Mouse (Mus musculus) adrenal gland, adult (tissue): ENCODE results near the gene Zscan21.
A peak's percentile ranks its signal among the peaks of the same experiment; 100 is the strongest.

Experiments
- DNase-seq, 2 experiments: peaks; one replicate each; pipeline ENCODE4 v3.0.0; 2022 to 2023; ENCODE audit warnings: low spot score in 1 of 2; ENCODE audit not compliant: inconsistent age in 2 of 2

Gene Zscan21

GRCm38 (mm10) chr5:138117199-138118015, 704 bp downstream of the Zscan21 start:
- peak in 1 of 2 experiments; percentile 52 for DNase-seq

- no peak for DNase-seq
These were observed 1.3 kb downstream of the Zscan21 start for GRCm38 (mm10) chr5:138118041-138118440.

DNA sequence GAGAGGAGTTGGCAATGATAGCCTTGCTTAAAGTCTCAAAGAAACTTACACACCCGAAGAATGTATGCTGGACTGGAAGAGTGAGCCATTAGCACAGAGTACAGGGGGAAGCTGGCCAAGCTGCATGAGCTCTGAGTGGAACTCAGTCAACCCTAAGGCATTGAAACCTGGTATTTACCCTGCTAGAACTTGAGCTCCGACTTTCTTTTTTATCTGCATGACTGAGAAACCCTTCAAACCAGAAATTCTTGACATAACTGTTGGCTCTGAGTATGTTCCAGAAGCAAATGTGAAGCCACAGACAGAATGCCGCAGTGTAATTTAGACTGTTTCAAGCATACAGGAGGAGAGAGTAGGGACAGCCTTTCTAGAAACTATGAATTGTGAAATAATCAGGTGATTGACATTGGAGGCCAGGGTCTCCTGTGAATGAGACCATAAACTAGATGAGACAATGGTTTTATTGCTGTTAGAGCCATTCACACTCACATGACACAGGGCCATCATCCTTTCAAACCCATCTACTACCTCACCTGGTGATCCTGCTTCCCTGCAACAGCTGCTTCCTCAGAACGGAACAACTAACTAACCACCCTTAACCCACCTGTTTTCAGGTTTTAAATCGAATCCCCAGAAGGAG, 15.8 kb downstream of the Zscan21 start:
- no peak for DNase-seq

DNA sequence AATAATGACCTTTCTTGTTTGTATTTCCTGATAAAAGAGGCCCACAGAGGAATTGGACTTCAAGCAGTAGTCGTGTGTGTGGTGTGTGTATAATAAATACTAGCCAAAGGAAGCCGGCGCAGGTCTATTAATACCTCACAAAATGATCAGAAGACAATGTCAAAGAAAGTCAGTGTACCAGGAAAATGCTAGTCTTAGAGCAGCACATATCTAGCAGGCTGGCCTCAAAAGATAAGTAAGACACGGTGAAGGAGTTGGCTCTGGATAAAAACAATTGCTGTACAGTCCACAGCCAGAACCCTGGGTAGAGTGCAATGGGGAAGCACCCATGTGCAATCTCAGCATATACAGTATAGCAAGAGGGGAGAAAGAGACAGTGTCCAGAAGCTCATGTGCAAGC, 20.6 kb downstream of the Zscan21 start:
- no peak for DNase-seq

- DNase-seq = peak in 1 of 2 experiments; percentile 73
These were observed 21.3 kb downstream of the Zscan21 start for GRCm38 (mm10) chr5:138137935-138138549.

- DNase-seq = no peak
These were observed 21.9 kb downstream of the Zscan21 start for GRCm38 (mm10) chr5:138138585-138138984.

- DNase-seq = no peak
These were observed 37.7 kb downstream of the Zscan21 start for GRCm38 (mm10) chr5:138154390-138154789.

DNA sequence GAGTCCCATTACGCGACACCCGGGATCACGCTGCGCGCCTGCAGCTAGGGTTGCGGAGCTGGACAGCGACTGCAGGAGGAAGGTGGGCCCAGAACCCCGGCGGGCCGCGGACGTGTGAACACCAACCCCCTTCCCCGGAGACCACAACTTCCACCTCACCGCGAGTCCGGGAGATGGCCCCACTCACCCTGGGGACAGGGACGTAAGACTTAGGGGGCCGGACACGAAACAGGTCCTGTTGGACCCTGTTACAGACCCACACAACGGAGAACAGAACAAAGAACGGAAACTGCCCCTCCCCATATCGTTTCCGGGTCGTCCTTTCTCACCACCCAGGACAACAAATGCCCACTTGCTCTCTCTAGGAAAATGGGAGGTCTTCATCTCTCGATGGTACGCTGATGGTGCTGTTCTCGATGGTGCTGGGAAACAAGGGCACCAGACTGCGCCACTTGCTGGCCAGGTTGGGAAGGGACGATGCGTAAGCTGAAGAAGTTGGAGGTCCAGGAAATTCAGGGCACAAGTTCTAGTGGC, 38.8 kb downstream of the Zscan21 start, which contains the start of gene Zfp113:
Gene Zfp113, minus strand, starts transcription at position 302 of the 534 bp plus-strand sequence.
- peak; percentile 91 to 97 for DNase-seq

GRCm38 (mm10) chr5:138160224-138160762, 43.6 kb downstream of the Zscan21 start:
- DNase-seq = no peak

- peak; percentile 95 to 98 for DNase-seq
These were observed 44.4 kb downstream of the Zscan21 start, which contains the start of gene Cops6 for GRCm38 (mm10) chr5:138160842-138161665. Cops6 (plus strand) TSS chr5:138161071.

GRCm38 (mm10) chr5:138163046-138163445, 46.3 kb downstream of the Zscan21 start:
- DNase-seq = no peak

DNA sequence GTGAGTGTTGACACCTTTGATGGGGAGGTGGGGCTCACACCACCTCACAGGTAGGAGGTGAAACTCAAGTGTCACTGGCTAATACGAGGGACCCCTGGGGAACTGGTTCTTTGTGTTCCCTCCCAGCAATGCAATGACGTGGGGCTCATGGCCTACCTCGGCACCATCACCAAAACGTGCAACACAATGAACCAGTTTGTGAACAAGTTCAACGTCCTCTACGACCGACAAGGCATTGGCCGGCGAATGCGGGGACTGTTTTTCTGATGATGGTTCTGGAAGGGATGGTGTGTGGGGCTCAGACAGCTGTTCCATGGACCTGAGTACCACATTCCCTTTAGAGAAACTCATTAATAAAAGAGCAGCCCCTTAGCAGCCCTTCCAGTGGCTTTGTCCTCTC, 46.9 kb downstream of the Zscan21 start:
- DNase-seq = peak in 1 of 2 experiments; percentile 25

DNA sequence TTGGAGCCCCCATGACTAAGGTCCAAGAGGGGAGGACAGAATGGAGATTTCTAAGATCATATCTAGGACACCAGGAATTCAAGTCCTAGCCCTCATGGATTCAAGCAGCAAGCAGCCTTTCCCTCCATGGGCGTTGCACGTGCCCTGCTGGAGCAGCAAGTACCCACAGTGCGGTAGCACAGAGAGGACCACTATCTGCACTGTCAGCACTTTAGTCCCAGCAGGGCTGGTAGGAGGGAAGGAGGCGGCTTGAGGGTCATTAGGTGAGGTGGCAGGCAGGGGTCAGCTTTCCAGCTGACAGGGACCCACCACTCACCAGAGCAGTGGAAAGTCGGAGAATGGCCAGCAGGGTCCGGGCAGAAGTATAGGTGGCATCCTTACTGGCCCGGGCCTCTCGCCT, 48.9 kb downstream of the Zscan21 start:
- DNase-seq = peak in 1 of 2 experiments; percentile 35

GRCm38 (mm10) chr5:138170936-138171561, 54.3 kb downstream of the Zscan21 start:
- DNase-seq = peak; percentile 97 to 99

DNA sequence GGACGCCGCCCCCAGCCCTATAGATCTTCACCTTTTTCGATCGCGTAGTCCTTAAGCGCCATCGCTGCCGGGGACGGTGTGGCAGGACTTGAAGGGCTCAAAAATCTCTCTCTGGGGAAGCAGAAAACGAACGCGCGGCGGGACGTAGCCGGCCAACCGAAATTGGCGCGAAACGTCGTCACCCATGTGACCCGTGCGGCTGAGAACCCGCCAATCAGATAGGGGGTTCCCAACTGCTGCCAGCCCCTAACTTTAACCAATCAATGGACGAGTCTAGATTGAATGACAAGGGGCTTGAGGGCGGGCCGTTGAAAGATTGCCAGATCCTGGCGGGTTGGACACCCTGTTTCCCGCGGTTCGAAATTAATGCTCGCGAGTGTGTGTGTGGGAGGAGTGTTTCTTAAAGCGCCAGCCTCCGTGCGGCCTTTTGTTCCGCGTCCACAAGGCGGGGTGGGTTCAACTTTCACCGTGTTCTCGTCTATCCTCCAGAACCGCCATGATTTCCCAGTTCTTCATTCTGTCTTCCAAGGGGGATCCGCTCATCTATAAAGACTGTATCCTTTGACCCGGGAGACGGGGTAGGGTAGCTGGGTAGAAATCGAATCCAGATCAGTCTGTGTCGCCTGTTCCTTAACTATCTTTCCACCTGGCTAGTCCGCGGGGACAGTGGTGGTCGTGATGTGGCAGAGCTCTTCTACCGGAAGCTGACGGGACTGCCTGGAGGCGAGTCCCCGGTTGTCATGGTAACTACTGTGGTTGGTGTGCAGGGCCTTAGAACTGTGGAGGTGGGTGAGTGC, 55.2 kb downstream of the Zscan21 start, which contains the start of the genes Ap4m1 and Mcm7:
Gene Ap4m1, plus strand, starts transcription at position 308 of the 797 bp plus-strand sequence.
Gene Mcm7, minus strand, starts transcription at position 728 of the 797 bp plus-strand sequence.
- peak; percentile 98 to 99 for DNase-seq

- no peak for DNase-seq
These were observed 56.5 kb downstream of the Zscan21 start for GRCm38 (mm10) chr5:138173217-138173616.
